Mouse (Mus musculus): ENCODE data around the gene Bad. TPM values are rescaled to one million over a fixed set of nuclear protein-coding genes. Genes with fewer than 3 reads are reported as not detected.

The Bad gene
- polyA plus RNA-seq, 1 experiment from 2014 or later: 84.3 TPM

DNA sequence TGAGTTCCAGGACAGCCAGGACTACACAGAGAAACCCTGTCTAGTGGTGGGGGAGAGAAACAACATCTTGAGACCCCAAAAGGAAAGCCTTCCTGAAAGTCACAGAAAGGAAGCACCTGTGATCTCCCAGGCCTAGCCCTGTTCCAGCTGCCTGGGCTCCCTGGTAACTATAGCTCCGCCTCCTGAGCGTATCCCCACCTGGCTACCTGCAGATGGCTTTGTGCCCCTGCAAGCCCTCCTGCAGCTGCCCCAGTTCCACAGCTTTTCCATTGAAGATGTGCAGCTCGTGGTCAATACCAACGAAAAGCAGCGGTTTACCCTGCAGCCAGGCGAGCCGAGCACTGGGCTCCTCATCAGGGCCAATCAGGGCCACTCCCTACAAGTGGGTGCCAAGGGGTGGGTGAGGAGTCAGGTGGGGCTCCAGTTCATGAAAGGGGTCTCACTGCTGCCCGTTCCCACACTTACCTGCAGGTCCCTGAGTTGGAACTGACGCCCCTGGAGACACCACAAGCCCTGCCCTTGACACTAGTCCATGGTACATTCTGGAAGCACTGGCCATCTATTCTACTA is 56.1 kb downstream of the Bad start:
- no peak for ATAC-seq
- Histone ChIP-seq H3K4me2 (replicated peaks) (no peak overlapping the region), H3K9ac (replicated peaks) (no peak overlapping the region), H3K27me3 (no peaks in the 10 kb centered on the region), H3K4me3 (replicated peaks) (no peak overlapping the region), H3K36me3 (peaks cover 31% of the 10 kb centered on the region), H3K4me1 (replicated peaks) (peaks cover 35% of the 10 kb centered on the region), H3K9me3 (no peaks in the 10 kb centered on the region), H3K27ac (no peak overlapping the region)
- WGBS: 86% methylated on average over 9 of the region's 9 CpGs

GRCm38 (mm10) chr19:6999360-7000063 is 57.9 kb downstream of the Bad start:
- WGBS: 95% methylated on average over 19 of the region's 19 CpGs
- no peaks in the 10 kb centered on the region for H3K27me3 ChIP-seq
- H3K9ac ChIP-seq (replicated peaks): no peak overlapping the region
- no peak overlapping the region for H3K4me2 ChIP-seq (replicated peaks)
- no peak overlapping the region for H3K4me3 ChIP-seq (replicated peaks)
- no peak overlapping the region for H3K27ac ChIP-seq
- peaks cover 31% of the 10 kb centered on the region for H3K36me3 ChIP-seq
- no peak for ATAC-seq
- peaks cover 26% of the 10 kb centered on the region for H3K4me1 ChIP-seq (replicated peaks)
- no peaks in the 10 kb centered on the region for H3K9me3 ChIP-seq

Small RNA genes within 50 kb of the gene (microRNA-seq; reads per million reads assigned to microRNA genes)
- 1.9 reads per million for gene Mir6990

Other genes starting within 250 kb of the Bad start
- gene Rps6ka4, start 101.2 kb upstream of the Bad start, polyA plus RNA-seq (2015; fragmentation: Nextera tagmentation; extraction: Ambion mirVana): 4.9 and 5.4 TPM in 2 replicates
- gene Ccdc88b, start 83.7 kb upstream of the Bad start, polyA plus RNA-seq (2015; fragmentation: Nextera tagmentation; extraction: Ambion mirVana): 0.22 and 0.51 TPM in 2 replicates
- 136 and 139 TPM in 2 replicates for gene Trmt112, start 32.2 kb upstream of the Bad start, polyA plus RNA-seq (2015; fragmentation: Nextera tagmentation; extraction: Ambion mirVana)
- 231 and 236 TPM in 2 replicates for gene Prdx5, start 31.8 kb upstream of the Bad start, polyA plus RNA-seq (2015; fragmentation: Nextera tagmentation; extraction: Ambion mirVana)
- 14.5 and 18.3 TPM in 2 replicates for gene Esrra, start 20.0 kb upstream of the Bad start, polyA plus RNA-seq (2015; fragmentation: Nextera tagmentation; extraction: Ambion mirVana)
- gene Catsperz, start 16.5 kb upstream of the Bad start, polyA plus RNA-seq (2015; fragmentation: Nextera tagmentation; extraction: Ambion mirVana): 0.55 TPM in 1 of 2 replicates, not detected in the other
- 0.28 and 0.79 TPM in 2 replicates for gene Kcnk4, start 7.3 kb upstream of the Bad start, polyA plus RNA-seq (2015; fragmentation: Nextera tagmentation; extraction: Ambion mirVana)
- 46.1 and 50.3 TPM in 2 replicates for gene Gpr137, start 619 bp downstream of the Bad start, polyA plus RNA-seq (2015; fragmentation: Nextera tagmentation; extraction: Ambion mirVana)
- 116 and 151 TPM in 2 replicates for gene Ppp1r14b, start 33.1 kb downstream of the Bad start, polyA plus RNA-seq (2015; fragmentation: Nextera tagmentation; extraction: Ambion mirVana)
- gene Plcb3, start 34.6 kb downstream of the Bad start, polyA plus RNA-seq (2015; fragmentation: Nextera tagmentation; extraction: Ambion mirVana): 9.6 and 11.6 TPM in 2 replicates
- gene Fkbp2, start 38.6 kb downstream of the Bad start, polyA plus RNA-seq (2015; fragmentation: Nextera tagmentation; extraction: Ambion mirVana): 88.5 and 100 TPM in 2 replicates
- 23.2 and 28.3 TPM in 2 replicates for gene Vegfb, start 45.8 kb downstream of the Bad start, polyA plus RNA-seq (2015; fragmentation: Nextera tagmentation; extraction: Ambion mirVana)
- 24.2 and 25.4 TPM in 2 replicates for gene Dnajc4, start 50.7 kb downstream of the Bad start, polyA plus RNA-seq (2015; fragmentation: Nextera tagmentation; extraction: Ambion mirVana)
- 20.2 and 21.7 TPM in 2 replicates for gene Nudt22, start 54.3 kb downstream of the Bad start, polyA plus RNA-seq (2015; fragmentation: Nextera tagmentation; extraction: Ambion mirVana)
- gene Trpt1, start 54.3 kb downstream of the Bad start, polyA plus RNA-seq (2015; fragmentation: Nextera tagmentation; extraction: Ambion mirVana): 15.6 and 15.8 TPM in 2 replicates
- 3.9 and 4.8 TPM in 2 replicates for gene Fermt3, start 77.6 kb downstream of the Bad start, polyA plus RNA-seq (2015; fragmentation: Nextera tagmentation; extraction: Ambion mirVana)
- 258 and 273 TPM in 2 replicates for gene Stip1, start 98.1 kb downstream of the Bad start, polyA plus RNA-seq (2015; fragmentation: Nextera tagmentation; extraction: Ambion mirVana)
- gene Macrod1, start 114.9 kb downstream of the Bad start, polyA plus RNA-seq (2015; fragmentation: Nextera tagmentation; extraction: Ambion mirVana): 2.9 and 3.0 TPM in 2 replicates
- gene Flrt1, start 163.9 kb downstream of the Bad start, polyA plus RNA-seq (2015; fragmentation: Nextera tagmentation; extraction: Ambion mirVana): 8.3 and 9.2 TPM in 2 replicates